Mouse (Mus musculus) embryonic facial prominence, embryonic 11.5 days (tissue): ENCODE data around the gene Atp8b2. TPM values are rescaled to one million over a fixed set of nuclear protein-coding genes. Genes with fewer than 3 reads are reported as not detected.

ENCODE experiments used
- ATAC-seq: fragments of 200-750 bp; cut with Nextera tagmentation; replicated peaks from 2 replicates; pipeline ENCODE4 v1.8.0; 2017; ENCODE audit warnings: low read depth; ENCODE audit not compliant: insufficient number of reproducible peaks, low FRiP score, low TSS enrichment
- DNase-seq: peaks from one replicate; pipeline ENCODE4 v3.0.0-alpha.2; 2015; ENCODE audit warnings: low spot score
- H3K27ac ChIP-seq: fragments of 300-500 bp; sonication (generic); replicated peaks from 2 replicates; pipeline ENCODE4 v1.5.1; 2014; ENCODE audit warnings: mild to moderate bottlenecking, low read depth, low read length, control low read depth
- H3K27me3 ChIP-seq: fragments of 300-500 bp; sonication (generic); 2 replicates; pipeline ENCODE4 v1.6.1; 2014; ENCODE audit warnings: mild to moderate bottlenecking, low read length, moderate library complexity, mixed read lengths; ENCODE audit not compliant: control insufficient read depth, insufficient read depth
- H3K36me3 ChIP-seq: fragments of 300-500 bp; sonication (generic); replicated peaks from 2 replicates; pipeline ENCODE4 v1.6.1; 2014; ENCODE audit warnings: low read depth, mild to moderate bottlenecking, low read length, moderate library complexity, mixed read lengths; ENCODE audit not compliant: control insufficient read depth, insufficient read depth
- H3K4me1 ChIP-seq: fragments of 300-500 bp; sonication (generic); 2 replicates; pipeline ENCODE4 v1.6.1; 2014; ENCODE audit warnings: low read length, mixed read lengths; ENCODE audit not compliant: control insufficient read depth, insufficient read depth
- H3K4me2 ChIP-seq: fragments of 300-500 bp; sonication (generic); 2 replicates; pipeline ENCODE4 v1.6.1; 2014; ENCODE audit warnings: low read depth, mild to moderate bottlenecking, control low read depth, low read length, moderate library complexity
- H3K4me3 ChIP-seq: fragments of 300-500 bp; sonication (generic); 2 replicates; pipeline ENCODE4 v1.5.1; 2014; ENCODE audit warnings: low read depth, low read length, control low read depth
- H3K9ac ChIP-seq: fragments of 300-500 bp; sonication (generic); replicated peaks from 2 replicates; pipeline ENCODE4 v1.6.1; 2014; ENCODE audit warnings: mild to moderate bottlenecking, control low read depth, low read length
- H3K9me3 ChIP-seq: fragments of 300-500 bp; sonication (generic); replicated peaks from 2 replicates; pipeline ENCODE4 v1.6.1; 2016; ENCODE audit warnings: mild to moderate bottlenecking, low read length, inconsistent platforms, mixed read lengths; ENCODE audit not compliant: control insufficient read depth
- WGBS: fragments of 180-500 bp; shearing (Covaris S2); extraction: QIAGEN DNeasy Blood & Tissue Kit; methylation state at CpG from one replicate; pipeline ENCODE4 v1.1.7; 2014; 5-methylcytosine and 5-hydroxymethylcytosine counted together
- polyA plus RNA-seq: library from polyadenylated mRNA; unstranded; fragments of >200 nt; fragmentation: Nextera tagmentation; extraction: Ambion mirVana; gene quantifications from 2 replicates; pipeline ENCODE4 v1.2.1, GENCODE M21; 2014

The Atp8b2 gene
- polyA plus RNA-seq, 1 experiment from 2014 or later: 10.6 TPM

- Histone ChIP-seq H3K36me3 (peaks cover 11% of the 10 kb centered on the region), H3K27ac (no peak overlapping the region), H3K4me1 (peaks cover 9% of the 10 kb centered on the region), H3K9me3 (no peaks in the 10 kb centered on the region), H3K4me2 (no peak overlapping the region), H3K9ac (no peak overlapping the region), H3K4me3 (no peak overlapping the region), H3K27me3 (no peaks in the 10 kb centered on the region)
- DNase-seq: no peak
- WGBS: 94% methylated on average over 9 of the region's 9 CpGs
- ATAC-seq: no peak
These were observed 5.4 kb downstream of the Atp8b2 start for GRCm38 (mm10) chr3:89957880-89958279.

DNA sequence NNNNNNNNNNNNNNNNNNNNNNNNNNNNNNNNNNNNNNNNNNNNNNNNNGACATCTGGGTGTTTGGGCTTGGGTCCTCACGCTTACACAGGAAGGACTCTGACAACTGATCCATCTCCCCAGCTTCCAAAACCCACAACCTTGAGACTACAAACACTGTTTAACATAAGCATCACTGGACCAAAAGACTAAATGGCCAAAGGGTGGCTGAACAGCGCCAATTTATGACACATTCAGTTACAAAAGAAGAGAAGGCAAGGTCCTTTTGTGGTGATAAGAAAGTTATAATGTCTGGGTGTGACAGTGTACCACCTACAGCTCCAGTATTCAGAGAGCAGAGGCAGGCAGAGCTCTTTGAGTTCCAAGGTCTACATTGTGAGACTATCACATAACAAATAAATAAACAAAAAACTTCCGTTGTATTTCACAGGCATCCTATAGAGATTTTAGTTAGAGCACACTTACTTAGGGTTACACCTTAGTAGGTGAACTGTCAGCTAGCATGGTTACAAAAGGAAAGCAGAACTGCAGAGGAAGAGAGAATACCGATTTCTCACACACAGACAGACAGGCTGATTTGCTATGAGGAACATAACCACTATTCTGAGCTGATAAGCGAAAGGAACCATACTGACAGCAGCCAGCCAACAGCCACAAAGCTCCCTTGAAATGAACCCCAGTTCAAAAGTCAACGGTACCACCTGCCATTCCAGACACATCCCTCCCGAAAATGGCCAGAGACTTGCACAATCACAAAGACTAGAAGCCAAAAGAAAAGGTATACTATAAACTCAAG, 6.9 kb downstream of the Atp8b2 start:
- no peak overlapping the region for H3K4me2 ChIP-seq
- no peak overlapping the region for H3K27ac ChIP-seq
- peaks cover 6% of the 10 kb centered on the region for H3K4me1 ChIP-seq
- 92% methylated on average over 7 of the region's 7 CpGs for WGBS
- no peaks in the 10 kb centered on the region for H3K27me3 ChIP-seq
- no peak overlapping the region for H3K4me3 ChIP-seq
- no peak for ATAC-seq
- H3K9ac ChIP-seq: no peak overlapping the region; the same call in 1 of the 2 replicates
- DNase-seq: no peak
- H3K9me3 ChIP-seq: no peaks in the 10 kb centered on the region
- H3K36me3 ChIP-seq: peaks cover 11% of the 10 kb centered on the region

DNA sequence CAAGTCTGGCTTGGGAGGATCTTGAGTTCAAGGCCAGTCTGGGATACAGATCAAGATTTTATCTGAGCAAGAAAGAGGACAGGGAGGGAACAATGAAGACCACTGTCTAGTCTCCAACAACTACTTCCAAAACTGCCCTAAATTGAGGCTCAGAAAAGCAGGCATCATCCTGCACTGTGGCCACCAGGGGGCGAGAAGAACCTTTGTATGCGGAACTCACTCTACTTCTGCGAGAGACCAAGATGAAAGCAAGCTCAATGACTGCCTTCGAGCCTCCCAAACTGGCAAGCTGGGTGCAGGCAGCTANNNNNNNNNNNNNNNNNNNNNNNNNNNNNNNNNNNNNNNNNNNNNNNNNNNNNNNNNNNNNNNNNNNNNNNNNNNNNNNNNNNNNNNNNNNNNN, 9.9 kb downstream of the Atp8b2 start:
- no peak for ATAC-seq

GRCm38 (mm10) chr3:89948655-89949054, 14.7 kb downstream of the Atp8b2 start:
- 91% methylated on average over 6 of the region's 6 CpGs for WGBS
- H3K4me1 ChIP-seq: no peaks in the 10 kb centered on the region
- DNase-seq: no peak
- no peaks in the 10 kb centered on the region for H3K9me3 ChIP-seq
- no peak overlapping the region for H3K4me2 ChIP-seq
- H3K27ac ChIP-seq: no peak overlapping the region
- no peak overlapping the region for H3K4me3 ChIP-seq
- H3K9ac ChIP-seq: no peak overlapping the region
- H3K27me3 ChIP-seq: no peaks in the 10 kb centered on the region
- peaks cover 12% of the 10 kb centered on the region for H3K36me3 ChIP-seq
- no peak for ATAC-seq

More for the DNA sequence above, 9.9 kb downstream of the Atp8b2 start:
- H3K36me3 ChIP-seq: peaks cover 11% of the 10 kb centered on the region
- no peaks in the 10 kb centered on the region for H3K27me3 ChIP-seq
- H3K27ac ChIP-seq: no peak overlapping the region
- H3K9me3 ChIP-seq: no peaks in the 10 kb centered on the region
- 7% methylated on average over 4 of the region's 4 CpGs for WGBS
- no peaks in the 10 kb centered on the region for H3K4me1 ChIP-seq
- no peak overlapping the region for H3K4me2 ChIP-seq
- H3K4me3 ChIP-seq: no peak overlapping the region
- peak; percentile 88 for DNase-seq
- H3K9ac ChIP-seq: no peak overlapping the region

DNA sequence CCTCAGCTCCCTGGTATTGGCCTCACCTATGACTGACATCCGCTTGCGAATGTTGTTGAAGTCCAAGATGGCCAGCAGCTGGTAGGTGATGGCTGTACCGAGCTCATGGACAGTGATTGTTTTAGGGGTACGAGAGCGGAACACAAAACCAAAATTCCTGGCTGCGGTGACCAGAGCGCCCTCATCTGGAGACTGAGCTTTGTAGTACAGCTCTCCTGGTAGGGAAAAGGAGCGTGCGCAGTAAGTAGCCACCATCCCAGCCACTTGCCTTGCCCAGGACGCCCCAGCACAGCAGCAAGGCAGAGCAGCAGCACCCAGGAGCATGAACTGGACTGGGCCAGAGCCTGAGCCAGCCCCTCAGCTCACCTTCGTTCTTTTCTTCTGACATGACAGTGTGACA, 15.3 kb downstream of the Atp8b2 start:
- no peaks in the 10 kb centered on the region for H3K27me3 ChIP-seq
- H3K4me3 ChIP-seq: no peak overlapping the region
- ATAC-seq (no peak), DNase-seq (no peak)
- H3K9ac ChIP-seq: no peak overlapping the region
- peaks cover 12% of the 10 kb centered on the region for H3K36me3 ChIP-seq
- H3K4me2 ChIP-seq: no peak overlapping the region
- no peaks in the 10 kb centered on the region for H3K9me3 ChIP-seq
- 85% methylated on average over 11 of the region's 11 CpGs for WGBS
- no peak overlapping the region for H3K27ac ChIP-seq
- no peaks in the 10 kb centered on the region for H3K4me1 ChIP-seq

GRCm38 (mm10) chr3:89945026-89945425, 18.3 kb downstream of the Atp8b2 start:
- ATAC-seq (no peak), DNase-seq (no peak)
- H3K4me2 ChIP-seq: no peak overlapping the region
- WGBS: 81% methylated on average over 8 of the region's 8 CpGs
- no peak overlapping the region for H3K4me3 ChIP-seq
- peaks cover 12% of the 10 kb centered on the region for H3K36me3 ChIP-seq
- no peak overlapping the region for H3K27ac ChIP-seq
- H3K9ac ChIP-seq: no peak overlapping the region
- H3K4me1 ChIP-seq: no peaks in the 10 kb centered on the region
- H3K9me3 ChIP-seq: no peaks in the 10 kb centered on the region
- no peaks in the 10 kb centered on the region for H3K27me3 ChIP-seq

- H3K36me3 ChIP-seq: peaks cover 12% of the 10 kb centered on the region
- no peak overlapping the region for H3K4me2 ChIP-seq
- 95% methylated on average over 9 of the region's 9 CpGs for WGBS
- H3K4me1 ChIP-seq: no peaks in the 10 kb centered on the region
- no peak overlapping the region for H3K9ac ChIP-seq
- H3K9me3 ChIP-seq: no peaks in the 10 kb centered on the region
- no peaks in the 10 kb centered on the region for H3K27me3 ChIP-seq
- DNase-seq (no peak), ATAC-seq (no peak)
- no peak overlapping the region for H3K27ac ChIP-seq
- H3K4me3 ChIP-seq: no peak overlapping the region
These were observed 20.4 kb downstream of the Atp8b2 start for GRCm38 (mm10) chr3:89942894-89943293.

DNA sequence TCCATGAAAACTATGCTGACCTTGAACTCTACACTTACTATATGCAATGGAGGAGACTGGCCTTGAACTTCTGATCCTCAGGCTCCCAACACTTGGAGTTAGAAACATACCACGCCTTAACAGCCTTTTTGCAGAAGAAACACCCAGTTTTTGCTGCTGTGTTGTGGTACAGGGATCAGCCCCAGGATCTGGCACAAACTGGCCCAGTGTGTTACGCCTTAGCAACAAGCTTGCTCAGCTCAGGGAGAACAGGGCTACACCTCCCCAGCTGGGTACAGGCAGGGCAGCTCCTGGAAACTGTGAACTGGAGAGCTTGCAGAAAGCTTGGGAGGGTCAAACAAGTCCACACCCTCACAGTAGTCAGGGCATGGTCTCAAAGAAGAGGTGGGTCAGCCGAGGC, 26.8 kb downstream of the Atp8b2 start:
- no peaks in the 10 kb centered on the region; the same call in none of the 2 replicates for H3K36me3 ChIP-seq
- WGBS: 87% methylated on average over 3 of the region's 3 CpGs
- no peak for DNase-seq

More for the DNA sequence above, 26.8 kb downstream of the Atp8b2 start:
- no peak overlapping the region for H3K4me3 ChIP-seq
- no peak overlapping the region for H3K9ac ChIP-seq
- no peaks in the 10 kb centered on the region for H3K27me3 ChIP-seq
- no peak overlapping the region for H3K27ac ChIP-seq
- ATAC-seq: no peak
- no peak overlapping the region for H3K4me2 ChIP-seq
- H3K4me1 ChIP-seq: no peaks in the 10 kb centered on the region
- H3K9me3 ChIP-seq: no peaks in the 10 kb centered on the region
